Mouse (Mus musculus): Measurements from ENCODE around the gene Josd1. TPM values are rescaled to one million over a fixed set of nuclear protein-coding genes. Genes with fewer than 3 reads are reported as not detected.
"Not testable (repeated sequence)": the region's sequence is repeated elsewhere in the genome, so short reads cannot be mapped to it uniquely, and the experiment has no call there.

The Josd1 gene
- polyA plus RNA-seq, 1 experiment from 2014 or later, result 13.8 TPM

- no peak for ATAC-seq (replicated peaks; ENCODE audit: low FRiP score, low TSS enrichment, low read depth)
- no peak for DNase-seq (ENCODE audit: low spot score)
- Histone ChIP-seq H3K4me3 (ENCODE audit: low read depth, low read length) (no peak overlapping the region), H3K9ac (ENCODE audit: low read length) (no peak overlapping the region), H3K4me2 (ENCODE audit: low read length) (no peak overlapping the region), H3K36me3 (ENCODE audit: control insufficient read depth, insufficient read depth, low read length) (0 out of 2 replicates have a peak, but pooled peaks cover 4% of the 10 kb centered on the region), H3K4me1 (replicated peaks; ENCODE audit: control insufficient read depth, insufficient read depth, low read length) (peaks cover 37% of the 10 kb centered on the region), H3K27ac (ENCODE audit: low read depth) (no peak overlapping the region), H3K9me3 (ENCODE audit: control insufficient read depth, low read length) (no peaks in the 10 kb centered on the region), H3K27me3 (replicated peaks; ENCODE audit: control insufficient read depth, insufficient read depth, low read length) (no peaks in the 10 kb centered on the region)
- 77% methylated on average over 6 of the region's 6 CpGs for WGBS
These were observed 4.6 kb downstream of the Josd1 start for GRCm38 (mm10) chr15:79683146-79683545.

DNA sequence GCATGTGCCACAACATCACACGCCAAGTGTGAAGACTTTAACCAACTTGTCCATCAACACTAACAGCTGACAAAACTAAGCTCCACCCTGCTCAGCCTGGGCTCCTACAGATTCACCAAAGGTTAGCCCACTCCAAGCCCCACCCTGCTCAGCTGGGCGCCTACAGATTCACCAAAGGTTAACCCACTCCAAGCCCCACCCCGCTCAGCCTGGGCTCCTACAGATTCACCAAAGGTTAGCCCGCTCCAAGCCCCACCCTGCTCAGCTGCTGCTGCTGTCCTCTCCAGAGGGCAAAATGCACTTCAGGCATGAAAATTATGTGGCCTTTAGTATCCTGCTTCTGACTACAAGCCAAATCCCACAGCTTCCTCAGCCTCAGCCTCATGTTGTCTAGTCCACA, 5.7 kb downstream of the Josd1 start:
- ATAC-seq (replicated peaks; ENCODE audit: low FRiP score, low TSS enrichment, low read depth) (no peak), DNase-seq (ENCODE audit: low spot score) (no peak)
- 90% methylated on average over 4 of the region's 4 CpGs for WGBS
- Histone ChIP-seq H3K27me3 (replicated peaks; ENCODE audit: control insufficient read depth, insufficient read depth, low read length) (no peaks in the 10 kb centered on the region), H3K9ac (ENCODE audit: low read length) (no peak overlapping the region), H3K4me3 (ENCODE audit: low read depth, low read length) (no peak overlapping the region), H3K4me1 (replicated peaks; ENCODE audit: control insufficient read depth, insufficient read depth, low read length) (peaks cover 37% of the 10 kb centered on the region), H3K4me2 (ENCODE audit: low read length) (no peak overlapping the region), H3K27ac (ENCODE audit: low read depth) (no peak overlapping the region), H3K36me3 (ENCODE audit: control insufficient read depth, insufficient read depth, low read length) (0 out of 2 replicates have a peak, but pooled peaks cover 7% of the 10 kb centered on the region), H3K9me3 (ENCODE audit: control insufficient read depth, low read length) (no peaks in the 10 kb centered on the region)

GRCm38 (mm10) chr15:79677936-79678335, 9.8 kb downstream of the Josd1 start:
- no peaks in the 10 kb centered on the region for H3K9me3 ChIP-seq (ENCODE audit: control insufficient read depth, low read length)
- no peak overlapping the region for H3K27ac ChIP-seq (ENCODE audit: low read depth)
- ATAC-seq (replicated peaks; ENCODE audit: low FRiP score, low TSS enrichment, low read depth) (no peak), DNase-seq (ENCODE audit: low spot score) (no peak)
- H3K4me2 ChIP-seq (ENCODE audit: low read length), result no peak overlapping the region
- no peak overlapping the region for H3K4me3 ChIP-seq (ENCODE audit: low read depth, low read length)
- WGBS, result 86% methylated on average over 2 of the region's 2 CpGs
- peaks cover 45% of the 10 kb centered on the region for H3K36me3 ChIP-seq (ENCODE audit: control insufficient read depth, insufficient read depth, low read length)
- no peak overlapping the region for H3K9ac ChIP-seq (ENCODE audit: low read length)
- no peaks in the 10 kb centered on the region for H3K27me3 ChIP-seq (replicated peaks; ENCODE audit: control insufficient read depth, insufficient read depth, low read length)
- H3K4me1 ChIP-seq (replicated peaks; ENCODE audit: control insufficient read depth, insufficient read depth, low read length), result peaks cover 3% of the 10 kb centered on the region; the same call in 1 of the 2 replicates

DNA sequence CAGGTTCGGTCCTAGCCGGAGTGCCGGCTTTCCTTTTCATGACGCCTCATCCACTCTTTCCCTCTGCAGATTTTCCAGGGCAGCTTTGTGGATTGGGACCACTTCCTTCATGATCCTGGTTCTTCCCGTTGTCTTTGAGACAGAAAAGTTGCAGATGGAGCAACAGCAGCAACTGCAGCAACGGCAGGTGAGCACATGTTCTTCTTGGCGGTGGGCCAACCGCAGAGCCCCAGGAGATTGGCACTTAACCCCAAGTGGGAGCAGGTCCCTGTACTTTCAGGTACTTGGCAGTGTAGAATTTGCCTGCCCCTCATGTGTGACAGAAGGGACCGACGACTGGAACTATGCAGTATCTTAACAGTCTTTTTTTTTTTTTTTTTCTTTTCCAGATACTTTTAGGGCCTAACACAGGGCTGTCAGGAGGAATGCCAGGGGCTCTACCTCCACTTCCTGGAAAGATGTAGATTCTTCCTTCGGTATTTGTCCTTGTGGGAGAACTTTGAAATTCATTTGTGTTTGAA, 15.8 kb downstream of the Josd1 start:
- H3K9me3 ChIP-seq (ENCODE audit: control insufficient read depth, low read length); H3K27ac ChIP-seq (ENCODE audit: low read depth); H3K4me1 ChIP-seq (replicated peaks; ENCODE audit: control insufficient read depth, insufficient read depth, low read length); ATAC-seq (replicated peaks; ENCODE audit: low FRiP score, low TSS enrichment, low read depth); H3K27me3 ChIP-seq (replicated peaks; ENCODE audit: control insufficient read depth, insufficient read depth, low read length); H3K9ac ChIP-seq (ENCODE audit: low read length); DNase-seq (ENCODE audit: low spot score): not testable (repeated sequence)
- Histone ChIP-seq H3K4me2 (ENCODE audit: low read length) (peak overlapping the region; percentile 54), H3K36me3 (ENCODE audit: control insufficient read depth, insufficient read depth, low read length) (peaks cover 49% of the 10 kb centered on the region), H3K4me3 (ENCODE audit: low read depth, low read length) (peak overlapping the region; percentile 95; the same call in 1 of the 2 replicates)
- 85% methylated on average over 11 of the region's 11 CpGs for WGBS

DNA sequence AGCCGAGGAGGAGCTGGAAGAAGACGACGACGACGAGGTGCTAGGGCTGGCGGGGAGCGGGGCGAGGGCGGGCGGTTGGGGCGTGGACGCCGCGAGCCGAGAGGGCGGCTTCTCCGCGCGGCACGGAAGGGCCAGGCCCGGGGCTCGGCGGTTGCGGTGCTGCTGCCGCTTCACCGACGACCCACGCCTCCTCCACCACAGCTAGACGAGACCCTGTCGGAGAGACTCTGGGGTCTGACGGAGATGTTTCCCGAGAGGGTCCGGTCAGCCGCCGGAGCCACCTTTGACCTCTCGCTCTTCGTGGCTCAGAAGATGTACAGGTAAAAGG, 16.8 kb downstream of the Josd1 start:
- Histone ChIP-seq H3K36me3 (ENCODE audit: control insufficient read depth, insufficient read depth, low read length) (peaks cover 48% of the 10 kb centered on the region), H3K27ac (ENCODE audit: low read depth) (peak overlapping the region; percentile 6; the same call in 1 of the 2 replicates)

GRCm38 (mm10) chr15:79670249-79670971, 17.3 kb downstream of the Josd1 start, which contains the start of gene Tomm22:
Tomm22 (plus strand) TSS chr15:79670861.
- H3K36me3 ChIP-seq (ENCODE audit: control insufficient read depth, insufficient read depth, low read length), result peaks cover 49% of the 10 kb centered on the region
- peak; percentile 88 for DNase-seq (ENCODE audit: low spot score)

More for the DNA sequence above, 16.8 kb downstream of the Josd1 start:
- Histone ChIP-seq H3K4me1 (replicated peaks; ENCODE audit: control insufficient read depth, insufficient read depth, low read length) (peaks cover 4% of the 10 kb centered on the region), H3K9me3 (ENCODE audit: control insufficient read depth, low read length) (no peaks in the 10 kb centered on the region), H3K4me3 (ENCODE audit: low read depth, low read length) (peak overlapping the region; percentile 95), H3K4me2 (ENCODE audit: low read length) (peak overlapping the region; percentile 54), H3K27me3 (replicated peaks; ENCODE audit: control insufficient read depth, insufficient read depth, low read length) (no peaks in the 10 kb centered on the region), H3K9ac (ENCODE audit: low read length) (peak overlapping the region; percentile 70)
- 1% methylated on average over 35 of the region's 37 CpGs for WGBS
- DNase-seq (ENCODE audit: low spot score) (no peak), ATAC-seq (replicated peaks; ENCODE audit: low FRiP score, low TSS enrichment, low read depth) (peak; percentile 16; the same call in 1 of the 2 replicates)

GRCm38 (mm10) chr15:79669195-79669594, 18.5 kb downstream of the Josd1 start:
- no peak overlapping the region for H3K27ac ChIP-seq (ENCODE audit: low read depth)
- WGBS, result 70% methylated on average over 10 of the region's 10 CpGs
- H3K4me1 ChIP-seq (replicated peaks; ENCODE audit: control insufficient read depth, insufficient read depth, low read length), result peaks cover 4% of the 10 kb centered on the region
- no peaks in the 10 kb centered on the region for H3K27me3 ChIP-seq (replicated peaks; ENCODE audit: control insufficient read depth, insufficient read depth, low read length)
- DNase-seq (ENCODE audit: low spot score) (no peak), ATAC-seq (replicated peaks; ENCODE audit: low FRiP score, low TSS enrichment, low read depth) (no peak)
- no peaks in the 10 kb centered on the region for H3K9me3 ChIP-seq (ENCODE audit: control insufficient read depth, low read length)
- no peak overlapping the region for H3K4me2 ChIP-seq (ENCODE audit: low read length)
- no peak overlapping the region for H3K9ac ChIP-seq (ENCODE audit: low read length)
- H3K36me3 ChIP-seq (ENCODE audit: control insufficient read depth, insufficient read depth, low read length), result peaks cover 37% of the 10 kb centered on the region
- H3K4me3 ChIP-seq (ENCODE audit: low read depth, low read length), result no peak overlapping the region

More at GRCm38 (mm10) chr15:79670249-79670971, 17.3 kb downstream of the Josd1 start, which contains the start of gene Tomm22:
- Histone ChIP-seq H3K4me1 (replicated peaks; ENCODE audit: control insufficient read depth, insufficient read depth, low read length) (peaks cover 4% of the 10 kb centered on the region), H3K9me3 (ENCODE audit: control insufficient read depth, low read length) (no peaks in the 10 kb centered on the region), H3K9ac (ENCODE audit: low read length) (peak within 1 kb of the TSS; percentile 70), H3K4me2 (ENCODE audit: low read length) (peak within 1 kb of the TSS; percentile 54), H3K4me3 (ENCODE audit: low read depth, low read length) (peak within 1 kb of the TSS; percentile 95), H3K27ac (ENCODE audit: low read depth) (peak within 1 kb of the TSS; percentile 6; the same call in 1 of the 2 replicates), H3K27me3 (replicated peaks; ENCODE audit: control insufficient read depth, insufficient read depth, low read length) (no peaks in the 10 kb centered on the region)
- 19% methylated on average over 32 of the region's 33 CpGs for WGBS
- ATAC-seq (replicated peaks; ENCODE audit: low FRiP score, low TSS enrichment, low read depth), result peak; percentile 95

GRCm38 (mm10) chr15:79664666-79665065, 23.1 kb downstream of the Josd1 start:
- H3K4me2 ChIP-seq (ENCODE audit: low read length), result no peak overlapping the region
- 92% methylated on average over 8 of the region's 8 CpGs for WGBS
- DNase-seq (ENCODE audit: low spot score), result no peak
- peaks cover 4% of the 10 kb centered on the region; the same call in 1 of the 2 replicates for H3K9me3 ChIP-seq (ENCODE audit: control insufficient read depth, low read length)
- H3K9ac ChIP-seq (ENCODE audit: low read length), result no peak overlapping the region
- peaks cover 3% of the 10 kb centered on the region for H3K4me1 ChIP-seq (replicated peaks; ENCODE audit: control insufficient read depth, insufficient read depth, low read length)
- no peaks in the 10 kb centered on the region for H3K27me3 ChIP-seq (replicated peaks; ENCODE audit: control insufficient read depth, insufficient read depth, low read length)
- H3K36me3 ChIP-seq (ENCODE audit: control insufficient read depth, insufficient read depth, low read length), result peaks cover 20% of the 10 kb centered on the region; the same call in 1 of the 2 replicates
- no peak overlapping the region for H3K4me3 ChIP-seq (ENCODE audit: low read depth, low read length)
- ATAC-seq (replicated peaks; ENCODE audit: low FRiP score, low TSS enrichment, low read depth), result no peak
- H3K27ac ChIP-seq (ENCODE audit: low read depth), result no peak overlapping the region

Data from intestine, embryonic 14.5 days (tissue).